ENCODE assay signal across 8 mouse cellular contexts in genomic region chr13:94560011-94560410, GRCm38 (mm10).
DNase-seq lines count a peak whose midpoint lies in the region; ATAC-seq and TF ChIP-seq lines count a peak whose summit lies in the region.

No protein-coding gene starts in this region.

- 2% methylated on average over 3 of the region's 3 CpGs for WGBS in heart, postnatal 0 days

- peak; percentile 18 for DNase-seq in MEL-GATA-1-ER (ENCODE audit: extremely low read depth, low read depth)
- peak; percentile 88 for DNase-seq in brain, embryonic 14.5 days (ENCODE audit: low read depth)
- DNase-seq in fibroblast of lung, adult 2 months (ENCODE audit: low read depth) = peak; percentile 31
- DNase-seq in heart, postnatal 0 days (ENCODE audit: low spot score) = peak; percentile 77
- peak; percentile 86 to 88 for DNase-seq in kidney, postnatal 4 days
- peak; percentile 89 for DNase-seq in lung, postnatal 10 days
- DNase-seq in right cerebral cortex, adult 18-20 months = peak; percentile 87
- peak; percentile 63 to 75 for DNase-seq in urinary bladder, postnatal 36 days (ENCODE audit: low spot score in 2 of 2)

- no peaks in the 10 kb centered on the region for H3K4me1 ChIP-seq in heart, postnatal 0 days (ENCODE audit: control insufficient read depth, insufficient read depth)

- peak; percentile 88 for TF ChIP-seq CTCF in brain, embryonic 14.5 days (IDR thresholded peaks at IDR 0.05; ENCODE audit: borderline replicate concordance, extremely low read depth, insufficient read depth, insufficient read length)
- TF ChIP-seq CTCF in heart, postnatal 0 days (IDR thresholded peaks at IDR 0.05; ENCODE audit: low read depth) = peak; percentile 87

- no peak overlapping the region for H3K4me3 ChIP-seq in heart, postnatal 0 days (ENCODE audit: low read depth, low read length)

- H3K9ac ChIP-seq in heart, postnatal 0 days (replicated peaks; ENCODE audit: low read depth, low read length) = no peak overlapping the region

- ATAC-seq in heart, postnatal 0 days (ENCODE audit: insufficient read depth, low read depth) = no peak; the same call in 1 of the 2 replicates

- no peaks in the 10 kb centered on the region for H3K27me3 ChIP-seq in heart, postnatal 0 days (ENCODE audit: control insufficient read depth, insufficient read depth, low read length)

- H3K4me2 ChIP-seq in heart, postnatal 0 days (ENCODE audit: low read depth, low read length) = no peak overlapping the region

- no peak overlapping the region for H3K27ac ChIP-seq in heart, postnatal 0 days (ENCODE audit: low read depth)

- no peak for TF ChIP-seq POLR2A in brain, embryonic 14.5 days (IDR thresholded peaks at IDR 0.05; ENCODE audit: borderline replicate concordance, extremely low read depth, insufficient read depth, insufficient read length, poor library complexity, severe bottlenecking)

- H3K9me3 ChIP-seq in heart, postnatal 0 days (replicated peaks; ENCODE audit: control insufficient read depth, low read length) = no peaks in the 10 kb centered on the region

- no peaks in the 10 kb centered on the region for H3K36me3 ChIP-seq in heart, postnatal 0 days (replicated peaks; ENCODE audit: control insufficient read depth, insufficient read depth, low read length)

- TF ChIP-seq EP300 in heart, postnatal 0 days (IDR thresholded peaks at IDR 0.05; ENCODE audit: low read depth) = no peak

Comparison
In these comparisons a context has a peak if more than half of its experiments do, and no peak if none do; other contexts are left out.
1. DNase-seq: peak in every context shown above with its lines; median percentile 89 in lung, postnatal 10 days; 88 in brain, embryonic 14.5 days; 87 in kidney, postnatal 4 days; 87 in right cerebral cortex, adult 18-20 months; 77 in heart, postnatal 0 days; 69 in urinary bladder, postnatal 36 days; 31 in fibroblast of lung, adult 2 months; 18 in MEL-GATA-1-ER.